Mouse (Mus musculus) MEL (cell line): ENCODE measurements at regions not wholly inside any gene's neighbourhood (a gene's known extent, or its start where the extent isn't known, plus 50 kb on each side); places are given as distances from the start of the nearest gene placed in this dataset.

Experiments
- DNase-seq: peaks from one replicate; pipeline ENCODE4 v3.0.0; 2011; ENCODE audit warnings: low read depth, low spot score
- H3K27ac ChIP-seq: 2 replicates; pipeline ENCODE4 v1.5.1; 2012; ENCODE audit warnings: low read depth, mild to moderate bottlenecking, control low read depth, low read length, moderate library complexity; ENCODE audit not compliant: control insufficient read depth
- H3K27me3 ChIP-seq, 2 experiments: fragments of 150-350 bp in 1 of 2; sonication (generic) in 1 of 2; 2 replicates each; pipeline ENCODE4 v1.6.1; 2012; ENCODE audit warnings: low read length in 2 of 2, mild to moderate bottlenecking in 2 of 2, improper control_type of control experiment in 1 of 2, moderate library complexity in 1 of 2; ENCODE audit not compliant: insufficient read depth in 2 of 2, control insufficient read depth in 1 of 2
- H3K36me3 ChIP-seq, 2 experiments: 2 replicates each; pipeline ENCODE4 v1.6.1; 2012 to 2014; ENCODE audit warnings: low read length in 2 of 2, improper control_type of control experiment in 1 of 2, inconsistent platforms in 1 of 2, mild to moderate bottlenecking in 1 of 2; ENCODE audit not compliant: insufficient read depth in 2 of 2, control insufficient read depth in 1 of 2
- H3K4me1 ChIP-seq, 2 experiments: fragments of 150-350 bp in 1 of 2; sonication (generic) in 1 of 2; 2 replicates each; pipeline ENCODE4 v1.6.1; 2012; ENCODE audit warnings: low read length in 2 of 2, improper control_type of control experiment in 1 of 2, mild to moderate bottlenecking in 1 of 2; ENCODE audit not compliant: insufficient read depth in 2 of 2, control insufficient read depth in 1 of 2
- H3K4me3 ChIP-seq, 2 experiments: fragments of 150-350 bp in 1 of 2; sonication (generic) in 1 of 2; 2 replicates each; pipeline ENCODE4 v1.5.1; 2012; ENCODE audit warnings: low read depth in 2 of 2, low read length in 2 of 2, mild to moderate bottlenecking in 2 of 2, moderate library complexity in 2 of 2, control low read depth in 1 of 2, improper control_type of control experiment in 1 of 2; ENCODE audit not compliant: control insufficient read depth in 1 of 2, insufficient read depth in 1 of 2
- H3K79me2 ChIP-seq: 2 replicates; pipeline ENCODE4 v1.6.1; 2012; ENCODE audit warnings: mild to moderate bottlenecking, low read length, moderate library complexity; ENCODE audit not compliant: control insufficient read depth, poor library complexity, insufficient read depth
- H3K9ac ChIP-seq: 2 replicates; pipeline ENCODE4 v1.6.1; 2012; ENCODE audit warnings: low read depth, mild to moderate bottlenecking, control low read depth, low read length, moderate library complexity; ENCODE audit not compliant: control insufficient read depth, poor library complexity, severe bottlenecking
- H3K9me3 ChIP-seq: fragments of 150-350 bp; sonication (generic); replicated peaks from 2 replicates; pipeline ENCODE4 v1.6.1; 2012; ENCODE audit warnings: mild to moderate bottlenecking, low read length, improper control_type of control experiment, moderate library complexity; ENCODE audit not compliant: insufficient read depth
- BHLHE40 ChIP-seq: IDR thresholded peaks from 2 replicates; pipeline ENCODE4 v1.6.1; 2012; ENCODE audit warnings: low read depth, mild to moderate bottlenecking, inconsistent platforms, low read length, improper control_type of control experiment, borderline replicate concordance
- CHD1 ChIP-seq: IDR thresholded peaks from 2 replicates; pipeline ENCODE4 v1.6.1; 2012; ENCODE audit warnings: low read depth, mild to moderate bottlenecking, inconsistent platforms, low read length, improper control_type of control experiment
- CTCF ChIP-seq, 3 experiments: IDR thresholded peaks in 2 of 3; conservative IDR thresholded peaks in 1 of 3; 2 replicates each; pipeline ENCODE4 v1.5.1; 2011 to 2012; ENCODE audit warnings: low read length in 3 of 3, low read depth in 2 of 3, mild to moderate bottlenecking in 2 of 3, improper control_type of control experiment in 1 of 3, inconsistent platforms in 1 of 3, mixed read lengths in 1 of 3, moderate library complexity in 1 of 3; ENCODE audit not compliant: control insufficient read depth in 1 of 3, insufficient read depth in 1 of 3, poor library complexity in 1 of 3, severe bottlenecking in 1 of 3
- E2F4 ChIP-seq: IDR thresholded peaks from 2 replicates; pipeline ENCODE4 v1.6.1; 2011; ENCODE audit warnings: low read depth, low read length, improper control_type of control experiment, borderline replicate concordance
- ELF1 ChIP-seq: IDR thresholded peaks from 2 replicates; pipeline ENCODE4 v1.6.1; 2014; ENCODE audit warnings: low read depth, mild to moderate bottlenecking, inconsistent platforms, low read length, improper control_type of control experiment, moderate library complexity
- EP300 ChIP-seq, 2 experiments: IDR thresholded peaks; 2 replicates each; pipeline ENCODE4 v1.6.1; 2011; ENCODE audit warnings: improper control_type of control experiment in 2 of 2, low read length in 2 of 2, low read depth in 1 of 2, mild to moderate bottlenecking in 1 of 2
- ETS1 ChIP-seq: IDR thresholded peaks from 2 replicates; pipeline ENCODE4 v1.6.1; 2012; ENCODE audit warnings: low read depth, mild to moderate bottlenecking, inconsistent platforms, low read length, improper control_type of control experiment, moderate library complexity
- JUND ChIP-seq: IDR thresholded peaks from 2 replicates; pipeline ENCODE4 v1.6.1; 2011; ENCODE audit warnings: low read depth, mild to moderate bottlenecking, improper control_type of control experiment, low read length
- MAZ ChIP-seq: IDR thresholded peaks from 2 replicates; pipeline ENCODE4 v1.6.1; 2012; ENCODE audit warnings: low read depth, mild to moderate bottlenecking, inconsistent platforms, low read length, improper control_type of control experiment
- MEF2A ChIP-seq: IDR thresholded peaks from 2 replicates; pipeline ENCODE4 v1.6.1; 2014; ENCODE audit warnings: low read depth, mild to moderate bottlenecking, inconsistent platforms, low read length, improper control_type of control experiment; ENCODE audit not compliant: poor library complexity, insufficient replicate concordance, severe bottlenecking; ENCODE audit errors: extremely low read depth
- MXI1 ChIP-seq: IDR thresholded peaks from 2 replicates; pipeline ENCODE4 v1.6.1; 2011; ENCODE audit warnings: mild to moderate bottlenecking, low read depth, low read length, improper control_type of control experiment
- NELFE ChIP-seq: IDR thresholded peaks from 2 replicates; pipeline ENCODE4 v1.6.1; 2011; ENCODE audit warnings: low read depth, low read length, improper control_type of control experiment
- POLR2AphosphoS2 ChIP-seq: IDR thresholded peaks from 2 replicates; pipeline ENCODE4 v1.6.1; 2011; ENCODE audit warnings: low read length, improper control_type of control experiment
- RCOR1 ChIP-seq: IDR thresholded peaks from 2 replicates; pipeline ENCODE4 v1.6.1; 2012; ENCODE audit warnings: low read depth, mild to moderate bottlenecking, inconsistent platforms, low read length, improper control_type of control experiment
- SIN3A ChIP-seq: IDR thresholded peaks from 2 replicates; pipeline ENCODE4 v1.6.1; 2012; ENCODE audit warnings: low read length, improper control_type of control experiment, inconsistent platforms
- SMC3 ChIP-seq: IDR thresholded peaks from 2 replicates; pipeline ENCODE4 v1.6.1; 2011; ENCODE audit warnings: low read depth, low read length, improper control_type of control experiment
- TAL1 ChIP-seq: IDR thresholded peaks from 2 replicates; pipeline ENCODE4 v1.6.1; 2012; ENCODE audit warnings: mild to moderate bottlenecking, inconsistent platforms, low read length, moderate library complexity, mixed read lengths
- TCF12 ChIP-seq: IDR thresholded peaks from 2 replicates; pipeline ENCODE4 v1.6.1; 2014; ENCODE audit warnings: low read depth, mild to moderate bottlenecking, inconsistent platforms, low read length, improper control_type of control experiment, moderate library complexity
- USF1 ChIP-seq: IDR thresholded peaks from 2 replicates; pipeline ENCODE4 v1.6.1; 2014; ENCODE audit warnings: low read depth, mild to moderate bottlenecking, inconsistent platforms, low read length, improper control_type of control experiment, moderate library complexity
- ZC3H11A ChIP-seq: IDR thresholded peaks from 2 replicates; pipeline ENCODE4 v1.6.1; 2012; ENCODE audit warnings: low read depth, mild to moderate bottlenecking, inconsistent platforms, low read length, improper control_type of control experiment
- ZKSCAN1 ChIP-seq: IDR thresholded peaks from 2 replicates; pipeline ENCODE4 v1.6.1; 2012; ENCODE audit warnings: low read depth, mild to moderate bottlenecking, inconsistent platforms, low read length, improper control_type of control experiment, moderate library complexity
- ZMIZ1 ChIP-seq: IDR thresholded peaks from 2 replicates; pipeline ENCODE4 v1.6.1; 2012; ENCODE audit warnings: low read depth, mild to moderate bottlenecking, inconsistent platforms, low read length, improper control_type of control experiment, moderate library complexity
- ZNF384 ChIP-seq: IDR thresholded peaks from 2 replicates; pipeline ENCODE4 v1.6.1; 2012; ENCODE audit warnings: low read depth, mild to moderate bottlenecking, inconsistent platforms, low read length, improper control_type of control experiment

DNA sequence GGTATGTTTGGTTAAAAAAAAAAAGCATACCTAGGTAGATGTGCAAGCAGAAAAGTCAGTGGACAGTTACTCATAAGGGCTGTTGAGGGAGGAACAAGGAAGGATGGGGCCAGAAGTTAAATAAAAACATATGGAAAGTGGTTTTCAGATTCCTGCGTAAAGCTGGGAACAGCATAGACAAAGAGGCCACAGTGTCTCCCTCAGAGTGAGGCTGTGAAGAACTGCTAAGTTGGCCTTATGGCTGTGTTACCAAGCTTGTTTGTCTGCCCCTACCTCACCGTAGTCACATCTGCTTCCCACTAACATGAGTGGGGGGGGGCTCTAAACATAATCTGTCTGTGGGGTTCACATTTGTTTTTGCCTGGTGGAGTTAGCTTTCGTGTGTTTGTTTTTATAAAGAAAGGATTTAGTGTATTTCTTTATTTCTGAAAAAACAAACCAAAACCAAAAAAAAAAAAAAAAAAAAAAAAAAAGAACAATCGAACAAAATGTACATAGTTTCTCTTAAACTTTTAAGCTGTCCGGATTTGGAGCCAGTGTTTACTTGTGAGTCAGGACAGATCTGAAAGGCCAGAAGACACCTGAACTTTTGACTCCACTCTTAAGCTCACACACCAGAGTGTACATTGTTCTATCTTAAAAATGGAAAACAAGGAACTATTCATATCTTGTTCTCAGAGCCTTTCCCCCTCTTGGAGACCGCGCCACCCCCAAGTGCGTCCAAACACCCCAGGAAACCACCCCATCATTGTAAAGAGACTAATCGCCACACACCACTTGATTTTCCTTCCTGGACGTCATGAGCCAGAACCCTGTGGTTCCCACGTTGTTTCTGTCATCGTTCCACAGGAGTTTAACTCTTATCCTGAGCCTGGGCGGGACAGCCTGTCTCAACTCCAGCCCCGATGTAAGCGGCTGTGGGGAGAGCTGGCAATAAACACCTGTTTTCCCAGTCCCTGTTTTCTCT is 136.9 kb upstream of the Serp2 start:
- Histone ChIP-seq H3K4me1 (peaks cover 4 to 11% of the 10 kb centered on the region in 2 experiments; a peak in 2 of 4 replicates), H3K79me2 (no peaks in the 10 kb centered on the region), H3K9ac (0 out of 2 replicates have a peak overlapping the region, but pooled peaks have one; percentile 5), H3K27me3 (no peaks in the 10 kb centered on the region), H3K4me3 (peak overlapping the region; percentile 18 to 21; a peak in 2 of 4 replicates), H3K9me3 (no peaks in the 10 kb centered on the region), H3K27ac (0 out of 2 replicates have a peak overlapping the region, but pooled peaks have one; percentile 9), H3K36me3 (peaks cover 0 to 4% of the 10 kb centered on the region in 2 experiments; a peak in 2 of 4 replicates)
- TF ChIP-seq SIN3A: peak; percentile 33
- TF ChIP-seq TAL1: 0 out of 2 replicates have a peak, but pooled peaks have one; percentile 27
- no peak for TF ChIP-seq JUND
- TF ChIP-seq BHLHE40: no peak
- TF ChIP-seq TCF12: 0 out of 2 replicates have a peak, but pooled peaks have one; percentile 15
- no peak for TF ChIP-seq ZC3H11A
- no peak for TF ChIP-seq CTCF (IDR thresholded peaks at IDR 0.05 in 2 of 3, conservative IDR thresholded peaks at IDR 0.05 in 1 of 3; ENCODE audit: control insufficient read depth in 1 of 3, insufficient read depth in 1 of 3, low read depth in 2 of 3, low read length in 3 of 3, poor library complexity in 1 of 3, severe bottlenecking in 1 of 3)
- TF ChIP-seq ETS1: peak; percentile 42; the same call in 1 of the 2 replicates
- no peak for TF ChIP-seq ZMIZ1
- peak; percentile 67 for TF ChIP-seq ZNF384
- no peak for TF ChIP-seq MEF2A
- TF ChIP-seq USF1: no peak
- TF ChIP-seq RCOR1: 0 out of 2 replicates have a peak, but pooled peaks have one; percentile 16
- peak in 1 of 2 experiments; percentile 44; a peak in 2 of 4 replicates for TF ChIP-seq EP300 (IDR thresholded peaks at IDR 0.05; ENCODE audit: low read depth in 1 of 2, low read length in 2 of 2)
- no peak for TF ChIP-seq CHD1
- DNase-seq: peak; percentile 65

DNA sequence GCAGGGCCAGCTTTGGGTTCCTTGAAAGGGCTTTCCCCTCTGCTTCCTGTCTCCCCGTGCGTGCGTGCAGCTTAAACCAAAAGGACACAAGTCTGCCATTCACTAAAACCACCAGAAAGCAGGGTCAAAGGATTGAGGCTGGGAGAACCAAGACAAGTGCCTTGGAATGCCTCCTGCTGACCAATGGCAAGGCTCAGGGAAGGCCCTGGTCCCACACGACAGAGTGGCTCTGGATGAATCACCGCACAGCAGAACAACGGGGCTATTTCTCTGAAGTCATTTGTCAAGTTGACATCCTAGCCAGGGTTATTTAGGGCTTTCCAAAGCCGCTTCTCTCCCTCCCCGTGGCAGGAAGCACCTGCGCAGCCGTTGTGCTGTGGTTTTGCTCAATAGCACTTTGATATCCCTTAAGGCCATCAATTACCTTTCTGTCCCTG is 131.3 kb upstream of the Serp2 start:
- Histone ChIP-seq H3K4me3 (no peak overlapping the region), H3K27ac (no peak overlapping the region)
- TF ChIP-seq POLR2AphosphoS2 (no peak), SMC3 (no peak), ZMIZ1 (no peak), MXI1 (no peak), ZKSCAN1 (no peak), E2F4 (no peak), ELF1 (no peak), NELFE (no peak), MAZ (no peak)
- TF ChIP-seq, all 39 proteins: peak for 0
- Histone ChIP-seq H3K4me1 (no peaks in the 10 kb centered on the region), H3K36me3 (no peaks in the 10 kb centered on the region), H3K79me2 (no peaks in the 10 kb centered on the region), H3K27me3 (no peaks in the 10 kb centered on the region), H3K9me3 (no peaks in the 10 kb centered on the region), H3K9ac (no peak overlapping the region)
- no peak for DNase-seq
